Mouse (Mus musculus) heart, adult 18-20 months (tissue): Measurements from ENCODE around the gene Fam131a. TPM values are rescaled to one million over a fixed set of nuclear protein-coding genes. Genes with fewer than 3 reads are reported as not detected.
A peak's percentile ranks its signal among the peaks of the same experiment; 100 is the strongest.

Source experiments
- DNase-seq, 2 experiments: peaks; one replicate each; pipeline ENCODE4 v3.0.0; 2021 to 2022; ENCODE audit warnings: mixed read lengths in 1 of 2
- total RNA-seq, 2 experiments: library from RNA; stranded (reverse); gene quantifications; 2 replicates each; pipeline ENCODE4 v1.2.3; 2021

Fam131a gene
- total RNA-seq, 2 experiments from 2014 or later, result 19.8 to 31.3 TPM

DNA sequence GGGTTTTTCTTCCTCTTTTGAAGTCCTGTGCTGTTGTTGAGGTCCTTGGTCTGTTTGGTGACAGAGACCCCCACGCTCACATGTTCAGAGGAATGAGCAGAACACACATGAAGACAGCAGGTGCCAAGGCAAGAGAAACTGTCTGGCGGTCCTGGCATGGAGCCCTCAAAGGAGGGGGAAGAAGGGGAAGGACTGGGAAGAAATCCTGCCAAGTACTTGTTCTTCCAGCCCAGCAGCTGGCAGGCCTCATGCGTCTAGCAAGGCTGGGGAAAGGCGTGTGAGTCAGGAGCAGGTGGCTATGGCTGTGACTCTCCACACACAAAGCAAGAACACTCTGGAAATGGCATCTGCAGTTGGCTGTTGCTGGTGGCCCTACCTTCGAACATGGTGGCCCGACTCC lies 53.6 kb downstream of the Fam131a start:
- peak; percentile 88 to 89 for DNase-seq

DNA sequence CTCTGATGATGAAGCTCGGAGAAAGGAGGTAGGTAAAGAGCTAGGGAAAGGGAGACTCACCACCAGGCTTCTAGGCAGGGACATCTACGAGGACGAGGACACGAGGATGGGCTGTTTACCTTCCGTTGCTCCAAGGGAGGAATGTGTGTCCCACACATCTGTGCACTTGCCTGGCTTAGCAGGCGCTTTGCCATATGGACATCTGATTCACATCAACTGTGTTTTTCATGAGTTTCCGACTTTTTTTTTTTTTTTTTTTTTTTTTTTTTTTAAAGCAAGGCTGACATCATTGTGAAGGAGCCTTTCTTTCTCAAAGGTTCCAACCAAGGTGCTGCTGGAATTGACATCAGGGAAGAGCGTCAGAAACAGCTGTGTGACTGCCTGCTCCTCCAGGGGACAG lies 57.5 kb downstream of the Fam131a start:
- DNase-seq, result peak; percentile 35

Other genes with a start within 250 kb of the Fam131a start
- 10 to 100 TPM; 55.1 to 60.2 TPM for gene Eif2b5, start 194.4 kb upstream of the Fam131a start, total RNA-seq
- gene Dvl3, start 176.3 kb upstream of the Fam131a start, total RNA-seq, result 10 to 100 TPM; 47.2 to 48.0 TPM
- 100 to 1,000 TPM; 184 to 195 TPM for gene Ap2m1, start 157.8 kb upstream of the Fam131a start, total RNA-seq
- 10 to 100 TPM; 61.7 to 70.2 TPM for gene Abcf3, start 144.7 kb upstream of the Fam131a start, total RNA-seq
- gene Vwa5b2, start 103.8 kb upstream of the Fam131a start, total RNA-seq, result under 1 TPM in 1 of 2 experiments, not detected in 1; 0.18 TPM
- 1 to 10 TPM; 6.6 to 9.1 TPM for gene Eef1akmt4, start 81.6 kb upstream of the Fam131a start, total RNA-seq
- gene Gm49333, start 81.6 kb upstream of the Fam131a start, total RNA-seq, result not detected
- 10 to 100 TPM in 1 of 2 experiments, 1 to 10 TPM in 1; 8.8 to 11.4 TPM for gene Alg3, start 81.5 kb upstream of the Fam131a start, total RNA-seq
- 1 to 10 TPM; 1.3 to 1.6 TPM for gene Camk2n2, start 72.0 kb upstream of the Fam131a start, total RNA-seq
- gene Ece2, start 63.4 kb upstream of the Fam131a start, total RNA-seq, result under 1 TPM; 0.49 to 0.72 TPM
- gene Psmd2, start 41.6 kb upstream of the Fam131a start, total RNA-seq, result 100 to 1,000 TPM; 208 to 217 TPM
- gene Eif4g1, start 24.9 kb upstream of the Fam131a start, total RNA-seq, result 100 to 1,000 TPM; 403 to 412 TPM
- gene Polr2h, start 24.4 kb downstream of the Fam131a start, total RNA-seq, result 10 to 100 TPM; 11.0 to 13.1 TPM
- 1 to 10 TPM; 1.2 to 1.6 TPM for gene Clcn2, start 24.5 kb downstream of the Fam131a start, total RNA-seq
- gene Chrd, start 39.9 kb downstream of the Fam131a start, total RNA-seq, result 1 to 10 TPM; 1.7 to 2.0 TPM
- under 1 TPM in 1 of 2 experiments, not detected in 1; 0.18 TPM for gene Thpo, start 41.3 kb downstream of the Fam131a start, total RNA-seq